Mouse (Mus musculus): ENCODE data around the gene Mup6. TPM values are rescaled to one million over a fixed set of nuclear protein-coding genes. Genes with fewer than 3 reads are reported as not detected.
"Not testable (repeated sequence)": the region's sequence is repeated elsewhere in the genome, so short reads cannot be mapped to it uniquely, and the experiment has no call there.

Mup6 gene
- not detected for total RNA-seq (2021)
- long read RNA-seq, experiment 1 = 0 reads
- long read RNA-seq, experiment 2 = 0 reads

- no peak for DNase-seq
Observed at GRCm38 (mm10) chr4:59963405-59964344, at the start of gene Mup6. Gene Mup6, plus strand, starts transcription at chr4:59964294.

GRCm38 (mm10) chr4:59914608-59915403 is 49.3 kb upstream of the Mup6 start, which contains the start of gene Slc46a2:
Gene Slc46a2, minus strand, starts transcription at chr4:59915056.
- DNase-seq = no peak

- DNase-seq = no peak
Observed at GRCm38 (mm10) chr4:59917966-59918365, 46.1 kb upstream of the Mup6 start.

GRCm38 (mm10) chr4:59925082-59925481 is 39.0 kb upstream of the Mup6 start:
- no peak for DNase-seq

GRCm38 (mm10) chr4:59927666-59928065 is 36.4 kb upstream of the Mup6 start:
- no peak for DNase-seq

- peak; percentile 56 to 79 for DNase-seq
Observed at GRCm38 (mm10) chr4:59928347-59928746, 35.7 kb upstream of the Mup6 start.

GRCm38 (mm10) chr4:59932505-59933281 is 31.4 kb upstream of the Mup6 start:
- no peak for DNase-seq

GRCm38 (mm10) chr4:59937543-59937942 is 26.6 kb upstream of the Mup6 start:
- DNase-seq = no peak

GRCm38 (mm10) chr4:59960610-59961009 is 3.5 kb upstream of the Mup6 start, which contains the start of gene Mup4:
Gene Mup4, minus strand, starts transcription at chr4:59960710.
- DNase-seq = no peak

GRCm38 (mm10) chr4:59997894-59998293 is 33.8 kb downstream of the Mup6 start:
- not testable (repeated sequence) for DNase-seq

- not testable (repeated sequence) for DNase-seq
Observed at GRCm38 (mm10) chr4:60020141-60020540, 56.0 kb downstream of the Mup6 start.

GRCm38 (mm10) chr4:60029334-60030111 is 65.4 kb downstream of the Mup6 start:
- DNase-seq = not testable (repeated sequence)

Other genes starting within 250 kb of the Mup6 start
- 10 to 100 TPM; 14.0 to 18.1 TPM for gene Inip, start 162.7 kb upstream of the Mup6 start, total RNA-seq (2021)
- 1 to 10 TPM; 5.7 to 6.0 TPM for gene Snx30, start 158.5 kb upstream of the Mup6 start, total RNA-seq (2021)
- gene Slc46a2, start 49.2 kb upstream of the Mup6 start, total RNA-seq (2021) = not detected
- gene Mup4, start 3.6 kb upstream of the Mup6 start, total RNA-seq (2021) = not detected
- 1 to 10 TPM in 1 of 2 experiments, not detected in 1; 8.9 TPM for gene Mup7, start 106.2 kb downstream of the Mup6 start, total RNA-seq (2021)
- gene Mup2, start 190.0 kb downstream of the Mup6 start, total RNA-seq (2021) = under 1 TPM in 1 of 2 experiments, not detected in 1; 0.36 TPM

Measured in adrenal gland, postnatal 36 days (tissue).